Mouse (Mus musculus): ENCODE measurements around the gene Entpd2.

- no peak for TF ChIP-seq CTCF (IDR thresholded peaks at IDR 0.05; ENCODE audit: extremely low read depth, insufficient read depth, low read length)
- no peak for TF ChIP-seq POLR2A (IDR thresholded peaks at IDR 0.05; ENCODE audit: extremely low read depth, insufficient read depth, low read length)
Measured at GRCm38 (mm10) chr2:25442682-25443081, 47.0 kb downstream of the Entpd2 start.
